13 mouse cellular contexts compared by ENCODE assay signal in the genomic region with DNA sequence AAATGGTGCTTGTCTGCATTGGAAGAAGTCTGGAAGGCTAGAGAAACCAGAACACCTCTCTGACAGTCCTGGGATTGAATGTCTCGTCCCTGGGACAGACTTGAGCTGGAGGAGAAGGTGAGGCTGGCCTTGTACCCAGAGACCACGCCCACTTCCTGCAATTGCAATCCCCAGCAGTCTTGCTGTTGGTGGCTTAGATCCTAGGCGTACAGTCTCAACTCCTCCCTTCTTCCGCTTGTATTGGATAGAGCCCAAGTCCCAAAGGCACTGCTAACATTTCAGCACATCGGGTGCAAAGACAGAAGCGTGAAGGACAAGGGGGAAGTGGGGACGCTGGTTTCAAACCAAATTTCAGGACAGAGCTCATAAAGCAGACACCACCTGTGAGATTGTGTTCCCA.
DNase-seq lines count a peak whose midpoint lies in the region; ATAC-seq lines count a peak whose summit lies in the region.
"Had no signal": no experiment of that assay in that cellular context is flagged by ENCODE, and none has a peak within 500 bp of the region (broad histone marks: within the 10 kb centered on the region; RNA-seq: fewer than 3 reads in every experiment).

No protein-coding gene starts in this region.

- H3K27me3 ChIP-seq in hindbrain, embryonic 14.5 days (ENCODE audit: control insufficient read depth, insufficient read depth, low read length): no peaks in the 10 kb centered on the region

- H3K36me3 ChIP-seq in hindbrain, embryonic 14.5 days (replicated peaks; ENCODE audit: control insufficient read depth, insufficient read depth): no peaks in the 10 kb centered on the region
- H3K36me3 ChIP-seq: G1E had no signal

- no peaks in the 10 kb centered on the region for H3K9me3 ChIP-seq in hindbrain, embryonic 14.5 days (ENCODE audit: control insufficient read depth, low read length)
- H3K9me3 ChIP-seq: G1E had no signal

- H3K9ac ChIP-seq in hindbrain, embryonic 14.5 days: no peak overlapping the region

- intact Hi-C loops in left cerebral cortex, postnatal 25 days (cut with DNase I): no loop called here

- H3K4me1 ChIP-seq in hindbrain, embryonic 14.5 days (replicated peaks; ENCODE audit: control insufficient read depth, insufficient read depth, low read length): no peaks in the 10 kb centered on the region

- peak; percentile 73 to 82; a peak in 3 of 4 replicates for ATAC-seq in hematopoietic stem cell, adult 5-6 weeks (replicated peaks in 1 of 2; ENCODE audit: insufficient read depth in 1 of 2, low FRiP score in 2 of 2, low TSS enrichment in 1 of 2, low read depth in 1 of 2, poor library complexity in 2 of 2, severe bottlenecking in 2 of 2)
- ATAC-seq in neutrophil, adult 5-6 weeks (ENCODE audit: extremely low read depth, insufficient number of reproducible peaks, low FRiP score, poor library complexity, severe bottlenecking): peak; percentile 39; the same call in 1 of the 2 replicates
- ATAC-seq in hindbrain, embryonic 14.5 days (ENCODE audit: low FRiP score): no peak
- ATAC-seq: forebrain, embryonic 14.5 days had no signal

- no peak overlapping the region for H3K4me3 ChIP-seq in hindbrain, embryonic 14.5 days (replicated peaks; ENCODE audit: low read length)

- H3K4me2 ChIP-seq in hindbrain, embryonic 14.5 days (replicated peaks): no peak overlapping the region

- DNase-seq in kidney, adult 11 months: peak; percentile 12
- no peak for DNase-seq in kidney, adult 18-20 months
- peak; percentile 17 for DNase-seq in MN1 (ENCODE audit: low spot score)
- no peak for DNase-seq in left cerebral cortex, postnatal 25 days (ENCODE audit: low spot score in 2 of 2)
- DNase-seq in hindbrain, embryonic 14.5 days (ENCODE audit: low spot score): no peak
- no peak for DNase-seq in Muller cell, postnatal 12 days (ENCODE audit: inconsistent ontology term)
- DNase-seq: cerebellum, adult 18-20 months; retina, postnatal 1 day had no signal

- WGBS in hindbrain, embryonic 14.5 days: 68% methylated on average over 7 of the region's 7 CpGs

- no peak overlapping the region for H3K27ac ChIP-seq in hindbrain, embryonic 14.5 days
- H3K27ac ChIP-seq: macrophage had no signal

Comparison
In these comparisons a context has a peak if more than half of its experiments do, and no peak if none do; other contexts are left out.
1. DNase-seq: peak in kidney, adult 11 months (single experiment) and MN1 (single experiment); none in kidney, adult 18-20 months (single experiment), left cerebral cortex, postnatal 25 days (0 of 2), hindbrain, embryonic 14.5 days (single experiment) and Muller cell, postnatal 12 days (single experiment).